Mouse (Mus musculus) kidney, postnatal 10 days (tissue): ENCODE data around the gene Efcab14.
A peak's percentile ranks its signal among the peaks of the same experiment; 100 is the strongest.

Experiments
- DNase-seq: peaks from one replicate; pipeline ENCODE4 v3.0.0; 2021; ENCODE audit warnings: mixed read lengths

Efcab14 gene

DNA sequence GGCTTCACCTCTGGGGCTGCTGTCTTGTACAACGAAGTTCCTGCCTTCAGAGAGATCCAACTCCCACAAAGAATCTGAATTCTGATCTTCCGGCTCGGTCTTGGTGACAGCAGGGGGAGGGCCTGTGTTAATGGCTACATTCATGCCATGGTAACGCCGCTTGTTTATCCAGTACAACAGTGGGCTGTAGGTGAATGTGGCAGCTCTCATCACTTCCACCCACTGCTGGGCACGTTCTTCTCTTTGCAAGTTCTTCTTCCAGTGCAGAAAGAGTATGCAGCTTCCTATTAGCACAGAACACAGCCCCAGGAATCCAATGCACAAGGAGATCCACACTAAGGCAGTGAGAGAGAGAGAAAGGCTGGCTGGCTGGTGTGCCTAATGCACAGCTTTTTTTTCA, 42.7 kb downstream of the Efcab14 start:
- DNase-seq: no peak

GRCm38 (mm10) chr4:115780918-115781317, 43.4 kb downstream of the Efcab14 start, which contains the start of gene Tex38:
Gene Tex38, minus strand, starts transcription at chr4:115781018.
- no peak for DNase-seq

DNA sequence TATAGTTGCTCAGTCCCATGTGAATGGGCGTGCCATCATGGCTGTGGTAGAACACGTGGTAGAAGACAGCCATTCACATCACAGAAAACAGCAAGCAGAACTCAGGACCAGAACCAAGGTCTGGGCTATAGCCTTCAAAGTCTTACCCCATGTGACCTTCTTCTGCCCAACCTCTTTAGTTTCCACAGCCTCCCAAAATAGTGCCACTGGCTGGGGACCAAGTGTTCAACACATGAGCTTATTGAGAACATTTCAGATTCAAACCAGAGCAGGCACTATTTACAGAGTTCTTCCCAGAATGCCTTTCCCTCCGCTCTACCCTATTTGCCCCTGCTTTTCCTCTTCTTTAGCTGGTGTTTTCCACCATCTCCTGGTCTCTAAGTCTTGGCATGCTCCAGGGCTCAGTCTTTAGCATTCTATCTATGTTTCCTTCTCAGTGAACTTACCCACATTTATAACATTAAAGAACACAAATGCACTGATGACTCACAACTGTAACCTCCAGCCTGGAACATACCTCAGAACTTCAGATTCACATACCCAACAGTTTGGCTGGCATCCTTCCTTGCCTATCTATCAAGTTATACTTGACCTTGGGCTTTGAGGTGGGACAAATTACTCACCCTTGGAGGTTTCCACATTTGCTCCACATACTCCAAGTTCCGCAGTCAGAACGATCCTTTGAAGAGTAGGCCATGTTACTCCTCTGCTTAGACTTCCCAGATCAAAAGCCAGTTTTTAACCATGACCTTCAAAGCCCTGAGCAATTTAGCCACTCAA, 44.7 kb downstream of the Efcab14 start:
- DNase-seq: no peak

- peak; percentile 84 for DNase-seq
These were observed 47.4 kb downstream of the Efcab14 start, which contains the start of gene Atpaf1 for GRCm38 (mm10) chr4:115784769-115785510. Gene Atpaf1, plus strand, starts transcription at chr4:115784812.

DNA sequence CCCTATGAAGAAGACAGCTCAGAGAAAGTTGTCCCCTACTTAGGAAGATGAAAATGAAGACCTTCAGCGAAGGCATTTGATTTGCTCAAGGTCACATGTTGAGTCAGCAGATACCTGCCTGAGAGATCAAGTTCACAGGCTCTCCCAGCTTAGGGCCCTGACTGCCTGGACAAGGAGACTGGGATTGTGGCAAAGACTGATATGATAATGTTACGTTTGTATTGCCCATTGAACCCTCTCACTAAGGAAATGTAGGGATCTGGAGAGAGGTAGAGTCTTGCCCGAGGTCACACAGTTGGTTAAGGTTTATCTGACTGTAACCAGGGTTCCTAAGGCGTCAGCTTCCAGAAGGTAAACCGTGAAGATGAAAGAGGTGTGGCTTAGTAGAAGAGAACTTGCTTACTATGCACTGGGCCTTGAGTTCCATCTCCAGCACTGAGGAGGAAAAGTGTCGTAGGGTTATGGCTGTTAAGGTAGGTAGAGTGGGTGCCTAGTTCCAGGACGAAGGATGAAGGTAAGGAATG, 48.0 kb downstream of the Efcab14 start:
- DNase-seq: no peak

DNA sequence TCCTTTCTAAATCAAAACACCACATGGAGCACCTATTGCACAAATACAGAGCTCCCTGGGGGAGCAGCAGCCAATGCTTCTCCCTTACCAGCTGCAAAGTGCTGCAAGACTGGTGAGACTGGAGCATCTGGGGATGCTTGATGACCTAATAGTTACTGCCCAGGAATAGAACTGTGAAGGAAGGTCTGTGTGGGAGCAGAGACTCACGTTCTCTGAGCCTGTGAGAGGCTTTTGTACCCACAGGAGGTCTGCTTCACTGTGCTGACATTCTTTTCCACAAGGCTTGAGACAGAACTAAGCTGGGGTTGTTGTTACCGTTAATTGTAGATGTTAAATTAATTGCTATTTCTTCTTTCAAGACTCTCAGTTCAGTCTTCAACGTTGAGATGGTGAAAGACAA, 53.3 kb downstream of the Efcab14 start:
- DNase-seq: no peak

DNA sequence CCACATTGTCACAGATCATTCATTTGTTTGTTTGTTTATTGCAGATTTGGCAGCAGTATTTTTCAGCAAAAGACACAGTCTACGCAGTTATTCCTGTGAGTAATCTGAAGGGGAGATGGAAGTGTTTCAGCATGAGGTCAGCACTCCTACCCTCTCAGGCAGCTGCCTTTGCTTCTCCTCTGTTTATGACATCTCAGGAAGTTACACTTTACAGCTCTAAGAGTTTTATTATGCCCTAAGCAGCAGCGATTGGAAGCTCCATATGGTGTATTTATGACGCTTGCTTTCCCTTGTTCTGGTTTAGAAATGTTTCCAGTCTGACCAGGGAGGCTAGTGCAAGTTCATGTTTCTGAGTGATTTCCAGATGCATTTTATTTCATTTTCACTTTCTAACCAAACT, 57.8 kb downstream of the Efcab14 start:
- no peak for DNase-seq

- no peak for DNase-seq
These were observed 62.4 kb downstream of the Efcab14 start for GRCm38 (mm10) chr4:115799981-115800380.

DNA sequence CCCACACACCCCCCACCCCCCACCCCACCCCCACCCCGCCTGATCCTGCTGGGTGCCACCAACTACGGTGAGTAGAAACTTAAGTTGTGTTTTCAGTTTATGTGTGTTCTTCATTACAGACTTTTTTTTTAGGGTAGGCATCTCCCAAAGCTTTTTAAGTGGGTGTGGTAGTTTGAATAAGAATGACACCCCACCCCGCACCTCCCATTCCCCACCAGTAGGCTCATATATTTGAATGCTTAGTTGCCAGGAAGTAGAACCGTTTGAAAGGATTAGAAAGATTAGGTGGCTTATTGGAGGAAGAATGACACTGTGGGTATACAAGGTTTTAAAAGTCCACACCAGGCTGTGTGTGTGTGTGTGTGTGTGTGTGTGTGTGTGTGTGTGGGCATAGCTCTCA, 74.8 kb downstream of the Efcab14 start:
- no peak for DNase-seq

- no peak for DNase-seq
These were observed 78.1 kb downstream of the Efcab14 start for GRCm38 (mm10) chr4:115815606-115816005.

DNA sequence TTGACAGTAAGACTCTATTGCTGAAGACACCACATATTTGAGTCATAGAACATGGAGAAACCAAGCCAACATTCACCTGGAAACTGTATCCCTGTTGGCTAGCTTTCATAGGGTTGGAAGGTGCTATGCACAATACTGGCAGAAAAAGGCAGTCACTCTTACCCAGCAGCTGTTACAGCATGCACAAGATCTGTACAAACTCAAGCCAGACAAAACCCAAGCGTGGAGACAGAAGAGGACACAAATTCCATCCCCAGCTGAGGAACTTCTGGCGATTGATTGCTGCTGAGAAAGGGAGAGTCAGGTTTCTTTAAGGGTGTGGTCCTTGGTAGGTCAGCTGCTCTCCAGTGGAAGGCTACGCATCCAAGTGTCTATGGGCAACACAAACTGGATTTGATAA, 82.7 kb downstream of the Efcab14 start:
- no peak for DNase-seq

- no peak for DNase-seq
These were observed 83.4 kb downstream of the Efcab14 start for GRCm38 (mm10) chr4:115820944-115821343.

DNA sequence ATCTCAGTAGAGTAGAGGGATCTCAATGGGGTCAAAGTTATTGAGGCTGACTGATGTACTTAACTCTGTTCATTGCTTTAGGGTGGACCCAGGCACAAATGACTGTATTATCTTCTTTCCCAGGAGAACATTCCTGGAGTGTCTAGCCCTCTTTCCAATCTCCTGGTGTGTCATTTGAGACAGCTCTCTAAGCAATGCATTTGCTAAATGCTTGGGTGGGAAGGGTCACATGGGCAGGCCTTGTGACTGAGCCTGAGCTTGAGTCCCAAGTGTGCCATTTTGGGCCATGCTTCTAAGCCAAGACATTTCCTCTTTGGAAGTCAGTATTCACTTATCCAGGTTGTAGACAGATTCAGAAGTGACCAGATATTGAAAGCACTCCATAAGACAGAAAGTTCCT, 83.9 kb downstream of the Efcab14 start:
- DNase-seq: no peak

DNA sequence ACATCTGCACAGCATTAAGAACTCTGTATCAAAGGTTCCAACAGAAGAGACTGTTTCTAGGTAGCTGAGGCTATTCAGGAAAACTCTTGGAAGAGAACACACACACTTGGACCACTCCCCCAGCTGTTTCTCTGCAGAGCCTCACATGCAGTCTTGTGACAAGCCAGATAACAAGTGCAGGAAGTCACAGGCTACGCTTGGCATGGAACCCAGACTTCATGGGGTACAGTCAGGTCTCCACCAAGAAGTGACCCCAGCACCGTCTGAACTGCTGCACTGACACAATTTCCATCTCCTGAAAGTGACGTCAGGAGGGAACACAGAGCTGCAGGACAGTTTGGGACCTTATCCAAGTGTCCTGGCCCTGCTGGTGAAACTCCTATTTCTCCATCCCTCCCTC, 84.4 kb downstream of the Efcab14 start:
- no peak for DNase-seq

DNA sequence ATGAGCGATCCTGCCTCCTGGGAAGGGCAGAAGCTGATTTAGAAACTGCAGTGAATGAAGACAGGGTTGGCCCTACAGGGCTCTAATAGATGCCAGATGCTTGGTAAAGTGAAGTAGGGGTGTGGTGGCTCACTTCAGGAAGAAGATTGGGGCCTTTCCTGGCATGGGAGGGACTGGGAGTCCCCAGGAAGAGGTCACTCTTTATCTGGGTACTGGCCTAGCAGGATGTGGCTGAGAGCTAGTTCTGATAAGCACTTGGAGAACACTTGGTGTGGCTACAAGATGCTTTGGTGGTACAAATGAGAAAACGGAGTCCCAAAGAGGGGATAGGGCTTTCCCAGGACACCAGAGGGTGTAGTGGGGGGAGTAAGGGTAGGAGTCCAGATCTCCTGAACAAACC, 86.6 kb downstream of the Efcab14 start:
- no peak for DNase-seq

DNA sequence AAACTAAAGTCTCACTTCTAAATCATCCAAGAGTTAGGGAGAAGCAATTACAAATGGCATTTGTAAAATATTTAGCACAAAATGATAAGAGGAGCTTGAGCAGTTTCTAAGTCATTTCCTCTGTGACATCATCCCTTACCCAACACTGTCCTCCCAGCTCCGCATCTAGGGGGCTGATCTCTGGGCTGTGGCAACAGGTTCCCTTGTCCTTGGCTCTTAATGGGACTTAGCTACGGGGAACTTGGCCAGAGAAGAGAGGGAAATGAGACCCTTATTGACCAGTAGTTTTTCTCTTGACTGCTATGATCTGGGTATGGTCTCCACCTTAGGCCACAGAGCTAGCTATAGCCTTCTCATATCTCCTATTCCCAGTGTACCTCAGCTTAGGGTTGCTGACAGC, 87.7 kb downstream of the Efcab14 start:
- DNase-seq: no peak
